ENCODE assay signal across 9 mouse cellular contexts in the genomic region with DNA sequence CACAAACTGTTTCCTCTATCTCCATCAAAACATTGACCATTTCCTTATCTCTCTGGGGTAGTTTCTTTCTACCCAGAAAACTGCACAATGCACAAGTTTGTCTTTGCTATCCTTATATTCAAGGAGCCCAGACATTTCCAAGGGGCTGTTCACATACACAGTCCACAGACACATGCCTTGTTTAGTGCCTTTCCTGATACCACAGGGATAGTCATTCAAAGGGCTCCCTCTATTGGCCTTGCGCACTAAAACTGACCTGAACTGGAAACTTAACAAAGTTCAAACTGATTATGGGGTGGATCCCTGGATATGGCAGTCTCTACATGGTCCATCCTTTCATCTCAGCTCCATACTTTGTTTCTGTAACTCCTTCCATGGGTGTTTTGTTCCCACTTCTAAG.
DNase-seq lines count a peak whose midpoint lies in the region; ATAC-seq and TF ChIP-seq lines count a peak whose summit lies in the region.
"Had no signal": no experiment of that assay in that cellular context is flagged by ENCODE, and none has a peak within 500 bp of the region (broad histone marks: within the 10 kb centered on the region; RNA-seq: fewer than 3 reads in every experiment).

No protein-coding gene starts in this region.

- no peak for DNase-seq in heart, adult 2 months
- no peak for DNase-seq in heart, adult 8-10 months (ENCODE audit: low spot score)
- peak; percentile 76 for DNase-seq in 416B (ENCODE audit: low read depth)
- DNase-seq in c-Kit-positive CD71-positive TER-119-positive erythroid progenitor cells, embryonic 14.5 days (ENCODE audit: low spot score), result peak; percentile 4
- DNase-seq in kidney, postnatal 14 days, result peak; percentile 19
- no peak for DNase-seq in urinary bladder, postnatal 25 days (ENCODE audit: low spot score)
- no peak for DNase-seq in urinary bladder, adult 2 months (ENCODE audit: low spot score)

- ATAC-seq in megakaryocyte, adult 5-6 weeks (ENCODE audit: poor library complexity, severe bottlenecking), result no peak

- H3K4me3 ChIP-seq in heart, adult 2 months, result no peak overlapping the region
- H3K4me3 ChIP-seq: myocyte had no signal

- no peak for TF ChIP-seq POLR2A in heart, adult 2 months (IDR thresholded peaks at IDR 0.05; ENCODE audit: insufficient read depth, low read depth, low read length)

- H3K27me3 ChIP-seq in heart, adult 2 months (ENCODE audit: control insufficient read depth, insufficient read depth, low read length), result no peaks in the 10 kb centered on the region

- 64% methylated on average over 1 of the region's 1 CpGs for WGBS in heart, adult 2 months

- TF ChIP-seq EP300 in heart, adult 2 months (IDR thresholded peaks at IDR 0.05; ENCODE audit: insufficient read depth, low read depth, low read length), result no peak

- H3K27ac ChIP-seq in heart, adult 2 months, result no peak overlapping the region

- intact Hi-C loops in heart, adult 2 months (cut with DNase I), result no loop called here

- H3K36me3 ChIP-seq in heart, adult 2 months (ENCODE audit: control insufficient read depth, insufficient read depth, low read length), result no peaks in the 10 kb centered on the region

- H3K79me2 ChIP-seq in heart, adult 2 months (replicated peaks; ENCODE audit: control insufficient read depth, insufficient read depth, low read length), result no peaks in the 10 kb centered on the region

- no peak overlapping the region for H3K9ac ChIP-seq in heart, adult 2 months (ENCODE audit: low read depth, low read length)

- H3K4me1 ChIP-seq in heart, adult 2 months (ENCODE audit: control insufficient read depth, insufficient read depth, low read length), result no peaks in the 10 kb centered on the region

- TF ChIP-seq CTCF in heart, adult 2 months (IDR thresholded peaks at IDR 0.05), result peak; percentile 29

Comparison
In these comparisons a context has a peak if more than half of its experiments do, and no peak if none do; other contexts are left out.
1. DNase-seq: peak in 416B (single experiment), c-Kit-positive CD71-positive TER-119-positive erythroid progenitor cells, embryonic 14.5 days (single experiment) and kidney, postnatal 14 days (single experiment); none in heart, adult 2 months (0 of 2), heart, adult 8-10 months (single experiment), urinary bladder, postnatal 25 days (single experiment) and urinary bladder, adult 2 months (single experiment).